Mouse (Mus musculus): ENCODE measurements around the gene Spg11. TPM values are rescaled to one million over a fixed set of nuclear protein-coding genes. Genes with fewer than 3 reads are reported as not detected.
A peak's percentile ranks its signal among the peaks of the same experiment; 100 is the strongest.
"Not testable (repeated sequence)": the region's sequence is repeated elsewhere in the genome, so short reads cannot be mapped to it uniquely, and the experiment has no call there.

The Spg11 gene
- total RNA-seq, 2 experiments from 2014 or later: 11.2 to 14.8 TPM

DNA sequence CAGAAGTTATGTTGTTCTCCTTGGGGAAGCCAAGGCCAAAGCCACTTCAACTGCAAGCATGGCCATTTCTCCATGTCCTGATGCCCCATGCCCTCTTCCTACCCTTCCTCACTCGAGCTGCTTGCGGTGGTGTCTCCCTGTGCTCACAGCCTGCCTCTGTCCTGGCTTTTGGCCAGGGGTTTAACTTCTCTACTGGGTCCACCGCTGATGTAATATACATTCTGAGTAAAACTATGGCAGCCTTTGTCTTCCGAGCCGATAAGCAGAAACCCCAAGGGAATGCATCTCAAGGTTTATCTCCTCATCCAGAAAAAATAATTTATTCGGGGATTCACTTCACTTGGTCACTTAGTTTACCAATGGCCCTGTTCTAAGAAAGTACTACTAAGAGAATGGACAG lies 28.5 kb upstream of the Spg11 start:
- peak; percentile 20 for ATAC-seq (ENCODE audit: poor library complexity, severe bottlenecking)

DNA sequence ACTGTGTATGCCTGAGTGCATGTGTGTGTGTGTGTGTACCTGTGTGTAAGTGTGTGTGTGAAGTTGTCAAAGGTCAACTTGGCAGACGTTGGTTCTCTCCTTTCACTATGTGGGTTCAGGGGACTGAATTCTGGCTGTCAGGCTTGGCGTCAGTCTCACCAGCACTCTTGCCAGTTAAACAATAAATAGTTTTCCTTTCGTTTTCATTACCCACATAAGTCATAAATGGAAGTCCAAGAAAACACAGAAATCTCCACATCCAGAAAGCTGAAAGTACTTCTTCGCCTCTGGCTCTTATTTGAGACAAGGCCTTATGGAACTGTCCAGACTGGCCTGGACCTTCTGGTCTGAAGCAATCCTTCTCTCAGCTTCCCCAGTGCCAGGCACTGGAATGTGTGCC lies 27.6 kb upstream of the Spg11 start:
- no peak for ATAC-seq (ENCODE audit: poor library complexity, severe bottlenecking)

DNA sequence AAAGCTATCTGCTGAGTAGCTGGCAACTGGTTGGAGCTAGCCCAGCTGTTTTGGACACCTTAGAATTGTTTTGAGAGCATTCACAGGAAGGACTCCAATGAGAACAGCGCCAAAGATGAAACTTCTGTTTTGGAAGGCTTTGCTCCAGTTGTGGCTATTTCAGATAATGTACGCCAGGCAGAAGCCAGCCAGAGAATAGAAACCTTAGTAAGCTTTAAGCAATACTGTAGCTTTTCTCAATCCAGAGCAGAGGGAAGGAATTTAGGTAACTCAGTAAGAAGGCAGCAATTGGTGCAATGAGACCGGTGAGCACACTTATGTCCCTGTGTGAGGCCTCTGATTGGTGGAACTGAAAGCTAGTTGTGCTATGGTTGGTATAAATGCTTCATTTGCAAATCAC lies 24.9 kb upstream of the Spg11 start:
- no peak for ATAC-seq (ENCODE audit: poor library complexity, severe bottlenecking)

DNA sequence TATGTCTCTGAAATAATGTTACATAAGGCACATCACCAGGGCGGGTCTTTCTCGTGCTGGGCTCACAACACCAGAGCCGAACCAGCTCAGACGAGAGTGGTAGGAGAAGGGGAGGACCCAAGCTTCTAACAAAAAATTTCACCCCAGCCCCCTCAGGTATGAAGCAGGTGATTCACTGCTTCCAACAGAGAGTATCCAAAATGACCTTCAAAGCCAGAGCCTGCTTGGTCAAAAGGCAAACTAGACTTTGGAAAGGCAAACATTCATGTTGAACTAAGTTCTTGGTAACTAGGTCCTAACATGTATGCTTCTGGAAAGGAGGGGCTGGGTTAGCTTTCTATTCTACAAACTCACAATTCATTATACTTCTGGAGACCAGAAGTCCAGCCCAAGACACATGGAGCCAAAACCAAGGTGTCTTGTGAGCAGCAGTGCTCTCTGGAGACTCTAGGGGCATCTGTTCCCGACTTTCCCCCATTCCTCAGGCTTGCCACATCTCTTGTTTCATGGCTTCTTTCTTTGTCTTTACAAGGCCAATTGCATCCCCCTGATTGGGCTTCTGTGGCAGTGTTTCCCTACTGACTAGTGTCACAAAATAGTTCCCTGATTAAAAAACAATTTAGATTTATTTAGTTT lies 23.3 kb upstream of the Spg11 start:
- ATAC-seq (ENCODE audit: poor library complexity, severe bottlenecking): no peak

DNA sequence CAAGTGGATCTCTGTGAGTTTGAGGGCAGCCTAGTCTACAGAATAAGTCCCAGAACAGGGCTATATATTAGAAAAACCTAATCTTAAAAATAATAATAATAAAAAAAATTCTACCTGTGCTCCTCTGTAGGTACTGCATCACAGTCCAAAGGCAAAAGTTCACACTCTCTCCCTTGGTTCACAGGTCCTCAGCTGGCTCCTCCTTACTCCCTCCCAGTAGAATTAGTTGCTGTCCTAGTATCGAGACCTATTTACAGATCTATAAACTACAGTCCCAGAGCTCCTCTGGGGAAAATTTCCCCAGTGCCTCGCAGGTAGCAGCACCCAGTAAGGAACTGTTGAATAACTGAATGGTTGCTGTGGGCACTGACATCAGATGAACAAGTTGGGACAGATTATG lies 22.6 kb upstream of the Spg11 start:
- ATAC-seq (ENCODE audit: poor library complexity, severe bottlenecking): no peak

DNA sequence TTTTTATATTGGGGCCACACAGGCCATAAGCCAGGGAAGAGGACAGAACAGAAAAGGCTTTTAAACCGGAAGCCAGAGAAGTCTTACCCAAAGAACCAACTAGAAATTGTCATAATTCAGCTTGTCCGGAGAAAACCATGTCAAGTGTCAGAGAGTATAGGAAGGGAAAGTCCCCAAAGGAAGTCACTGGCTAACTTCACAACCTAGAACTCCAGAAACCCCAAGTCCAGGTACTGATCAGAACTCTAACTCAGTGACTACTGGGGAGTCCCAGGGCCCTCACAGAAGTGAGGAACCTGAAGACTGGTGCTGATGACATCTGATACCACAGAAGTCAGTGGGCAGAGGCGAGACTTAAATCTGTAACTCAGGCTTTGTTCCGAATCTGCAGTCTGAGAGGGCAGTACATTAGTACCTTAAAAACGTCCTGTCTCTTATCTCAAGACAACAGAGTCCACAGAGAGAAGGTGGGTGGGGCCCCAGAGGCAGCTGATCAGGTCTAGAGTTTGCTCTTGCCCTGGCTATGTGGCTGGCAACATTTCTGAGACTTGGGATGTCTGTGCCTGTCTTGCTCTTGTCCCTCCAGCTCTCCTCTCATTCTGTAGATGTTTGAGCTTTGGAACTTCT lies 19.8 kb upstream of the Spg11 start:
- ATAC-seq (ENCODE audit: poor library complexity, severe bottlenecking): peak; percentile 70

DNA sequence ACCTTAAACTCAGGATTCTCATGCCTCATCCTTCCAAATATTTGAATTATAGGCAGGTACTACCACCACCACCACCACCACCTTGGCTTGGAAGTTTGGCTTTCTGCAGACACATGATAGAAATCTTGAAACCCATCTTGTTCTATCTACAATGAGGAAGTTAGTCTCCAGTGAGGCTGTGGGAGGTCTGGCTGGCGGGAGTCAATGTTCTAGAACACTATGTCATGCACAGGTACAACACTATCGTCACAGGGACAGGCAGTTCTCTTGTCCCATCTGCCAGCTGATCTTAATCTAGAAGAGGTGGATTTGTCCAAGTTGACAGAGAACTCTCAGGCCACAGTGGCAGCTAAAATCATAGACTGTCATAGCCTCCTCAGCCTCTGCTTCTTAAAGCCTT lies 14.4 kb upstream of the Spg11 start:
- peak; percentile 60; the same call in 1 of the 2 replicates for ATAC-seq (ENCODE audit: poor library complexity, severe bottlenecking)

DNA sequence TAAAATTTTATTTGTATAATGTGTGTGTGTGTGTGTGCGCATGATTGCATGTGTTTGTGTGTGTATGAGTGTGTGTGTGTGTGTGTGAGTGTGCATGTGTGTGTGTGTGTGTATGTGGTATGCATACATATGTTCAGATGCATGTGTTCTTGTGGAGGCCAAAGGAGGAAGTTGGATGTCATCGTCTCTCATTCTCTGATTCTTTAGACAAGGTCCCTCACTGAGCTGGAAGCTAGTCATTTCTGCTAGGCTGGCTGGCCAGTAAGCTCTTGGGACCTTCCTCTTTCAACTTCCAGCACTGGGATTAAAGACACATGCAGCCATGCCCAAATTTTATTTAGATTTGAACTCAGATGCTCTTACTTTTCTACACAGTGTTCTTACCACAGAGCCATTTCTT lies 13.9 kb upstream of the Spg11 start:
- peak; percentile 85 for ATAC-seq (ENCODE audit: poor library complexity, severe bottlenecking)

DNA sequence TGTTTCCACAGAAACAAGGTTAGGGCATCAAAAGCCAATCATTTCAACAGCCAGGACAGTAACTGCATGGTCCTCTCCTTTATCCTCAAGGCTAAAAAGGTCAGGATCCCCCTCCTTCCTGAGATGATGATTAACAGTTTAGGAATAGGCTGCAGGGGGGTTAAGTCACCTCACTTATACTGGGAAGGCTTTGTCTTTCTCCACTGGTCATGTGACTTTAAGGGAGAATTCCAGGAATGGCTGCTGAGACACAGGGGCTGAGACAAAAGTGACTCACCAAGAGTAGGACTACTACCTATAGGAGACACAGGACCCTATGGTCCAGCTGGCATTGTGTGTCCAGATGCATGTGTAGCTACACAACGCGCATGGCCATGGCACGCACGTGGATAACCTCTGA lies 9.4 kb upstream of the Spg11 start:
- no peak for ATAC-seq (ENCODE audit: poor library complexity, severe bottlenecking)

DNA sequence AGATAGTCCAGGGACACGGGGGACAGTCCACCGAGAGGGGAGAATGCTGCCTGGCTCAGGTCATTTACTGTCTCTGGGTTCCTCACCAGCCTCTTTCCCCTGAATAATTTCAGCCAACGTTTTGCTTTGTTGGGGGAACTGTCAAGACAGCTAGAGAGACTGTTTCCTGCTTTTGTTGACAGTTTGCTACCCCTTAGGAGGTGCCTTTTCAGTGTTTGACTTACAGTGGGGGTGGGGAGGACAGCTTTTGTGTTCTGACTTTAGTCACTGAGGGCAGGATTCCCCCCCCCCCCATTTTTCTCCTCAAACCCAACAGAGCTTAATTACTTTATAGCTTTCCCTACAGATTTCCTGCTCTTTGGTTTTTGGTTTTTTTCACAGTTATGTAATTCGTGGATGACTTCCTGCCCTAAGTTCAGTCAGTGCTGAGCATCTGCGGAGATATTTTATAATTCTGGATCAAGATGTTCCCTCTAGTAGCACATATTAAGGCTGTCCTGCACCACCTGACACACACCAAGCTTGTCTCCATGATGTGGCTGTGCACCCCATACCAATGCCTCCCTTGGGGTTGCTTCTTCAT lies 8.7 kb upstream of the Spg11 start:
- no peak for ATAC-seq (ENCODE audit: poor library complexity, severe bottlenecking)

DNA sequence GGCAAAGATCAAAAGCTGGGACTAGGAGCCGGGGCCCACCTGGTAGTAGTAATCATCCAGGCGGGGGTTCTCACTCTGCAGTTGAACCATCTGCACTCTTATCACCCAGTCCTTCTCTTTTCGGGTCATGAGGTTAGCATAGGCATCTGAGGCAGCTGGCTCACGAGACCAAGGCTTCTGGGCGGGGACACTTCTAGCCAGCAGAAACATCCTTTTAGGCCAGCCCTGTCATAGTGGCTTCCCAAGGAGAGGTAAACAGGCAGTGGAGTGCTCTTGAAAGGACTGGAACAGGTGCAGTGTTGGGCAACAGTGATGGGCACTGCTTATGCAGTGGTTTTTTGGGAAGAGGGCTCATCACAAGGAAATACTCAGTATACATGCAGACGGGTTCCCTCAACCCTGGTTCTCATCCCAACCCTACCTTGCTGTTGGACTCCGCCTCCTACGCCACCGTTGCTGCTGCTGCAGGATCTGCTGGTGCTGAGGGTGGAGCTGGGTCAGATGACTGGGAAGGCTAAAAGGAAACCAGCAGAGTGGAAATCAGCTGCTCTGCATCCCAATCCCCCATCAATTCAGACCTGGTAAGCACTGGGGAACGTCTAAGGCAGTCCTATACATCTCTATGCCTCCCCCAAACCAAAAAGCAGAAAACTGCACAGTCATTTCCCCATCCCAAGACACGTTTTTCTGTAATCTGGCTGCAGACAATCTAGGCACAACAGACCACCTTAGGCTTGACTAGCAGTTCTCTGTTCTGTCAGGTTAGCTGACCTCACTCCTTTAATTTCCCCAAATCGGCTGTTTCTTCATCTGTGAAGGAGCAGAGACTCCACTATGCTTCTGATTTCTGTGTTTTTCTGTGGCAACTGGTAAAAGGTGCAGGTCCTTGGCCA lies 7.7 kb upstream of the Spg11 start:
- peak; percentile 50 for ATAC-seq (ENCODE audit: poor library complexity, severe bottlenecking)

DNA sequence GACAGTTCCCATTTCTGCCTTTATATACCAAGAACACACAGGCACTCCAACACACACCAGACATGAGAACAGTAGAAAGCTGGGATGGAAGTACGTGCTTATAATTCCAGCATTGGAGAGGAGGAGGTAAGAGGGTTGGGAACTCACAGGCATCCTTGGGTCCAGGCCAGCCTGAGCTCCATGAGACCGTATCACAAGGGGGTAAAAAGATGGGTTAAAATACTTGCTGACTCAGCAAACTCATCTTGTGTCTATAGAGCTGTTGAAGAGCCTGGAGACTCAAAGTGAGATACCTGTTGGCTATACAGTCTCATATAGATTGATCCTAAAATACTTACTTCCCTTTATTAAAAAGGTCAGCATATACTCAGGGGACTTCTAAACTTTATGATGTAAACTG lies 1.3 kb downstream of the Spg11 start:
- ATAC-seq (ENCODE audit: poor library complexity, severe bottlenecking): no peak

DNA sequence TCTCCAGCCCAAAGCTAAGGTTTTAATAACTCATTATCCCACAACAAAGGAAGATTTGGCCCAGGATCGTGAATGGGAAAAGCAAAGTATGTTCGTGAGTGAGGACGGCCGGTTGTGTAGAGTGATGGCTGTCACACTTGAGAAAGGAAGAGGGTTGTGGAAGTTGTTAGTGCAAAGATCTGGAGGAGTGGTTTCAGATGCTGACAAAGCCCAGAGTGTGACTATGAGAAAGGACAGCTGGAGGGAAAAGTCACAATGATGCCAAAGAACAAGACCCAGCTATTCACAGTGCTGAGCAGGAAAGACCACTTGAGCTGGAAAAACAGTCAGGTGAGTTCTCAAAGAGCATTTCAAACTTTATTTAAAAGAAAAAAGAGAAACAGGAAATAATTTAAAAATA lies 8.5 kb downstream of the Spg11 start:
- no peak for ATAC-seq (ENCODE audit: poor library complexity, severe bottlenecking)

DNA sequence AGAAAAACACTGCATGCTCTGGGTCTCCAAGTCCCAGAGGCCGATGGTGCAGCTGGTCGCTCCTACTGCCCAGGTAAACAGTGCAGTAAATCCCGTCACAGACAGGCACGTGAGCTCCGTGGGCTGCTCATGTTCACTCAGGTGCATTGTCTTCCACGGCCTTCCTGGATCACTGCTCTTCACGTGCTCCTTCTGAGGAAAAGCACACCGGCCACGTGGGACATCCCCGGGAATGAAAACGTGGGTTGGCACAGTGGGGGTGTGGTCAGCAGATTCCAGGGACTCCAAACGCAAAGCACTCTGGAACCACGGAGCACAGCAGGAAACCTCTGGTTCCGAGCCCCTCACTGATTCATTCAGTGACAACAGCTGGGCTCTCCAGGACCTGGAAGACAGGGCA lies 10.1 kb downstream of the Spg11 start:
- no peak for ATAC-seq (ENCODE audit: poor library complexity, severe bottlenecking)

DNA sequence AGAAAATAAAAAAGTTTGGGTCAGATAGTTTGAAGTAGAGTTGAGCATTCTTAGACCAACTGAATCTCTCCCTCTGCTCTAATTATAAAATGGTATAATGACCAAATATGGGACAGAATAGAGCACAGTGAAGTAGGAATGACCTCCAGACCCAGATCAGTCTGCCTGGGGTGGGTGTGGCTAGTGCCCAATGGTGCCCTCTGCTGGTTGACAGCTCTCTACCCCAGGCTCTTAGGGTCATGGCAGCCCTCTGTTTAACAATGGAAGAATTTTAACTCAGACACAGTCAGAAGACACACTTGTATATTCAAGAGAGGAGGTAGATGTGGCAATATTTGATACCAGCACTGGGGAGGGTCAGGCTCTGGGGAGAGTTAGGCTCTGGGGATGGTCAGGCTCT lies 16.1 kb downstream of the Spg11 start:
- peak; percentile 94 for ATAC-seq (ENCODE audit: poor library complexity, severe bottlenecking)

DNA sequence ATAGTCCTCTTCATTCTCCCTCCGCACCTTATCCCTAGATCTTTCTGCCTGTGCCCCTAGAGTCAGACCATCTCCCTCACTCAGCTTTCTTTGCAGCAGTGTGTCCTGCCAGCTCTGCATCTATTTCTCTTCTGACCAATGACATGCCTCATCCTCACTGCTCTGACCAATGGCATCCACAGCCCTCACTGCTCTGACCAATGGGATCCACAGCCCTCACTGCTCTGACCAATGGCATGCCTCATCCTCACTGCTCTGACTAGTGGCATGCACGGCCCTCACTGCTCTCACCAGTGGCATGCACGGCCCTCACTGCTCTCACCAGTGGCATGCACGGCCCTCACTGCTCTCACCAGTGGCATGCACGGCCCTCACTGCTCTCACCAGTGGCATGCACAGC lies 20.5 kb downstream of the Spg11 start:
- ATAC-seq (ENCODE audit: poor library complexity, severe bottlenecking): not testable (repeated sequence)

DNA sequence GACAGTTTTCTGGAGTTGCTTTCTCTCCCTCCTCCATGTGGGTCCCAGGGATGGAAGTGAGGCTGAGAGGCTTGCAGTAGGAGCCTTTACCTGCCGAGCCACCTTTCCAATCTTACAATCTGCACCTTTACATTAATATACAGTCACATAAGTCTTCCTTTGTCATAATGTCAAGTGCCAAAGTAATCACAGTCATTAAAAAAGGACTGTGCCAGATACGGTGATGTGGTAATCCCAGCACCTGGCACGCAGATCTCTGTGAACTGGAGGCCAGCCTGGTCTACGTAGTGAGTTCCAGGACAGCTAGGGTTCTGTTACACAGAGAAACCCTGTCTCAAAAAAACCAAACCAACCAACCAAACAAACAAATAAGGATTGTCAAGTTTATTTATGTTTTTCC lies 24.3 kb downstream of the Spg11 start:
- ATAC-seq (ENCODE audit: poor library complexity, severe bottlenecking): no peak

DNA sequence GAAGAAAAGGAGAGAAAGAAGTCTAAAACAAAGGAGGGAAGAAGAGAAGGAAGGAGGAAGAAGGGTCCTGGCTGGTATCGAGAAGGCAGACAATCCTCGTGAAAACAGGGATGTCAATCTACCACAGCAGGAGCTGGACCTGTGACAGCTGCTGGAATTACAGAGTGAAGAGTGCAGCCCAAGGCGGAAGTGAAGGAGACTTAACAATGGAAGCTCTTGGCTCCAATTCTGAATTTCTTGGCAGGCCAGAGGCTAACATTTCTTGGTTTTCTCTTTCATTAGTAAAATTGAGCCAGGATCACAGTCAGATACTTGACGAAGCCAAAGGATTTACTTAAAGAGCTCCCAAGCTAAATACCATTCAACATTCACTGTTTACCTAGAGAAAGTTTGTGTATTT lies 31.7 kb downstream of the Spg11 start:
- no peak for ATAC-seq (ENCODE audit: poor library complexity, severe bottlenecking)

DNA sequence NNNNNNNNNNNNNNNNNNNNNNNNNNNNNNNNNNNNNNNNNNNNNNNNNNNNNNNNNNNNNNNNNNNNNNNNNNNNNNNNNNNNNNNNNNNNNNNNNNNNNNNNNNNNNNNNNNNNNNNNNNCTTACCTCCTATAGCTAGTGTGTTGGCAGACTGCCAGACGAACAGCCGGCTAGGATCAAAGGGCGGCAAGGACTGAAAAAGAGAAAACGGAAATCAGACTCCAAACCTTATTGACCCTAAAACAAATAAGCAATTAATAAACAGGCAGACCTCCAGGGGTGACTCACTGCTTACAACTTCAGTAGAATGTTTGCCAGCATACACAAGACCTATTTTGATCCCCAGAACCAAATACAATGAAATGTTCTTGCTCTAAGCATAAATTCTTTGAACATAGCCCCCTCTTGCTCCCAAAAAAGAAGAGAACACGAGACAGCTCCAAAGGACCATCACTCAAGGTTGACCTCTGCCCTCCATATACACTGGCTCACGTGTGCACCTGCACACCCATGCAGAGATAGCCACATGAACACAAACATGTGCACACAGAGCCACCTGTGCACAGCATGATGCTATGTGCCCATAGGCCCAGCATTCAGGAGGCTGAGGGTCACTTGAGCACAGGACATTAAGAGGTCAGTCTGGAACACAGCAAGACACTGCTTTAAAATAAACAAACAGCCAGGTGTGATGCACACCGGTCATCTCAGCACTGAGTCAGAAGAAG lies 36.3 kb downstream of the Spg11 start:
- no peak for ATAC-seq (ENCODE audit: poor library complexity, severe bottlenecking)

DNA sequence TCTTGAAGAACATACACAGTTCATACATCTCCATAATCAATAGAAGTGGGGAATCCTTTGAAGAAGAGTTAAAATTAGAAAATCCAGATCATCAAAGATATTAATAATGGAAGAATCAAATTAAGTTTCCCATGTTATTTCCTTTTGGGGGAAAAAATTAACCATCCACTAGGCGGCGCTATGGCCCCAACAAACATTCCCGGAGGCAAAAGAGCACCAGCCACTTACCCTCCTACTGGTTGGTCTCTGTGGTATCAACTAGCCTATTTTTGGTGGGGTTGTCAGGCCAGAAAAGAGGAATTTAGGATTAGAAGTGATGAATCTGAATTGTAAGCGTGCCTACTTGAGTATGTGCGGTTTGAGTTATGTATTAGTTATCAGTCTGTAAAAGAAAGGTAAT lies 48.3 kb downstream of the Spg11 start:
- peak; percentile 83 for ATAC-seq (ENCODE audit: poor library complexity, severe bottlenecking)

Data from megakaryocyte, adult 5-6 weeks (primary cell).